Mouse (Mus musculus) brain, embryonic 14.5 days (tissue): Measurements from ENCODE around the gene Gon4l.

Experiments
- CTCF ChIP-seq: fragments of 200-500 bp; IDR thresholded peaks from 2 replicates; pipeline ENCODE4 v1.5.1; 2012; ENCODE audit warnings: inconsistent platforms, mild to moderate bottlenecking, moderate library complexity, borderline replicate concordance; ENCODE audit not compliant: insufficient read depth, insufficient read length; ENCODE audit errors: extremely low read depth
- POLR2A ChIP-seq: fragments of 200-500 bp; IDR thresholded peaks from 2 replicates; pipeline ENCODE4 v1.6.1; 2012; ENCODE audit warnings: mild to moderate bottlenecking, inconsistent platforms, borderline replicate concordance; ENCODE audit not compliant: poor library complexity, insufficient read depth, insufficient read length, severe bottlenecking; ENCODE audit errors: extremely low read depth

- no peak for TF ChIP-seq CTCF
- no peak for TF ChIP-seq POLR2A
Observed at GRCm38 (mm10) chr3:88905209-88905608, 70.2 kb downstream of the Gon4l start.
